32 mouse cellular contexts compared by ENCODE assay signal in genomic region chr10:86006455-86006854, GRCm38 (mm10). TPM values are rescaled to one million over a fixed set of nuclear protein-coding genes. Genes with fewer than 3 reads are reported as not detected.
DNase-seq lines count a peak whose midpoint lies in the region; ATAC-seq and TF ChIP-seq lines count a peak whose summit lies in the region.
"Had no signal": no experiment of that assay in that cellular context is flagged by ENCODE, and none has a peak within 500 bp of the region (broad histone marks: within the 10 kb centered on the region; RNA-seq: fewer than 3 reads in every experiment).

No protein-coding gene starts in this region.

- no peaks in the 10 kb centered on the region for H3K79me2 ChIP-seq in C2C12 (ENCODE audit: control insufficient read depth, insufficient read depth)

- no peak for TF ChIP-seq CTCF in layer of hippocampus, adult 2 months (conservative IDR thresholded peaks at IDR 0.05)
- no peak for TF ChIP-seq CTCF in C2C12 (IDR thresholded peaks at IDR 0.05; ENCODE audit: control insufficient read depth, insufficient read depth, insufficient read length)

- H3K4me3 ChIP-seq in layer of hippocampus, adult 2 months, result no peak overlapping the region
- H3K4me3 ChIP-seq in C2C12 (ENCODE audit: insufficient read depth, poor library complexity, severe bottlenecking), result no peak overlapping the region
- no peak overlapping the region for H3K4me3 ChIP-seq in liver, embryonic 11.5 days (ENCODE audit: low read depth, low read length)
- H3K4me3 ChIP-seq: embryonic facial prominence, embryonic 10.5 days; embryonic facial prominence, embryonic 13.5 days; erythroblast, embryonic 14.5 days; forebrain, embryonic 12.5 days; forebrain, embryonic 15.5 days; gastrocnemius, adult 2 months; heart, adult 2 months; heart, embryonic 10.5 days; hindbrain, embryonic 12.5 days; hindbrain, embryonic 15.5 days had no signal

- no peak overlapping the region for H3K27ac ChIP-seq in layer of hippocampus, adult 2 months
- no peak overlapping the region for H3K27ac ChIP-seq in liver, embryonic 11.5 days (ENCODE audit: low read depth, low read length)
- H3K27ac ChIP-seq: embryonic facial prominence, embryonic 10.5 days; embryonic facial prominence, embryonic 13.5 days; forebrain, embryonic 12.5 days; forebrain, embryonic 15.5 days; gastrocnemius, adult 2 months; heart, adult 2 months; heart, embryonic 10.5 days; hindbrain, embryonic 12.5 days; hindbrain, embryonic 15.5 days had no signal

- H3K4me1 ChIP-seq in liver, embryonic 11.5 days (replicated peaks; ENCODE audit: control insufficient read depth, insufficient read depth, low read length), result no peaks in the 10 kb centered on the region
- H3K4me1 ChIP-seq: embryonic facial prominence, embryonic 13.5 days; forebrain, embryonic 12.5 days; forebrain, embryonic 15.5 days; heart, embryonic 10.5 days; hindbrain, embryonic 12.5 days; hindbrain, embryonic 15.5 days had no signal

- no peak overlapping the region for H3K4me2 ChIP-seq in liver, embryonic 11.5 days
- H3K4me2 ChIP-seq: embryonic facial prominence, embryonic 13.5 days; forebrain, embryonic 12.5 days; forebrain, embryonic 15.5 days; hindbrain, embryonic 12.5 days; hindbrain, embryonic 15.5 days had no signal

- H3K27me3 ChIP-seq in C2C12 (ENCODE audit: control insufficient read depth, insufficient read depth, insufficient read length), result peaks cover 20% of the 10 kb centered on the region
- no peaks in the 10 kb centered on the region for H3K27me3 ChIP-seq in liver, embryonic 11.5 days (replicated peaks; ENCODE audit: control insufficient read depth, insufficient read depth, low read length)
- H3K27me3 ChIP-seq: embryonic facial prominence, embryonic 13.5 days; forebrain, embryonic 12.5 days; forebrain, embryonic 15.5 days; hindbrain, embryonic 12.5 days; hindbrain, embryonic 15.5 days had no signal

- H3K79me3 ChIP-seq in C2C12 (ENCODE audit: low read depth), result no peaks in the 10 kb centered on the region

- ATAC-seq in liver, embryonic 11.5 days (replicated peaks; ENCODE audit: low FRiP score), result no peak
- ATAC-seq: CD4-positive, CD25-positive, alpha-beta regulatory T cell, adult 4 months; forebrain, embryonic 15.5 days had no signal

- WGBS in liver, embryonic 11.5 days, result 74% methylated on average over 5 of the region's 5 CpGs

- H3ac ChIP-seq in C2C12 (ENCODE audit: control insufficient read depth, insufficient read length, low read depth), result no peak overlapping the region

- no peaks in the 10 kb centered on the region for H3K9me3 ChIP-seq in liver, embryonic 11.5 days (ENCODE audit: control insufficient read depth, low read length)
- H3K9me3 ChIP-seq: embryonic facial prominence, embryonic 10.5 days; embryonic facial prominence, embryonic 13.5 days; forebrain, embryonic 12.5 days; forebrain, embryonic 15.5 days; heart, embryonic 10.5 days; hindbrain, embryonic 12.5 days; hindbrain, embryonic 15.5 days had no signal

- peak; percentile 9 for DNase-seq in layer of hippocampus, adult 9-11 months
- DNase-seq in layer of hippocampus, adult 2 months (ENCODE audit: low spot score in 2 of 2), result no peak
- peak; percentile 8 for DNase-seq in ZHBTc4 (ENCODE audit: low read depth, low spot score)
- peak; percentile 50 for DNase-seq in telencephalon, adult 2 months (ENCODE audit: low read depth, low spot score)
- DNase-seq in kidney, adult 9 months, result no peak
- DNase-seq in liver, embryonic 11.5 days (ENCODE audit: low spot score), result no peak
- no peak for DNase-seq in lung, postnatal 4 days
- DNase-seq: adrenal gland, adult 2 months; adrenal gland, postnatal 14 days; B cell, adult 2 months; cerebellum, adult 11-12 months; cerebellum, adult 8-10 months; cerebellum, postnatal 10 days; cerebellum, postnatal 36 days; embryo, embryonic 11 days; gastrocnemius, adult 2 months; gastrocnemius, postnatal 25 days; heart, adult 2 months had no signal

- no peak overlapping the region for H3K9ac ChIP-seq in liver, embryonic 11.5 days (ENCODE audit: low read depth, low read length)
- H3K9ac ChIP-seq: embryonic facial prominence, embryonic 13.5 days; forebrain, embryonic 12.5 days; forebrain, embryonic 15.5 days; hindbrain, embryonic 12.5 days; hindbrain, embryonic 15.5 days had no signal

- H3K36me3 ChIP-seq in C2C12 (ENCODE audit: control insufficient read depth, insufficient read depth), result no peaks in the 10 kb centered on the region
- no peaks in the 10 kb centered on the region for H3K36me3 ChIP-seq in liver, embryonic 11.5 days (ENCODE audit: control insufficient read depth, insufficient read depth, low read length)
- H3K36me3 ChIP-seq: embryonic facial prominence, embryonic 10.5 days; embryonic facial prominence, embryonic 13.5 days; forebrain, embryonic 12.5 days; forebrain, embryonic 15.5 days; heart, embryonic 10.5 days; hindbrain, embryonic 12.5 days; hindbrain, embryonic 15.5 days had no signal

TF ChIP-seq in C2C12, 6 proteins besides CTCF, POLR2A, EP300 and RAD21:
- TF ChIP-seq USF1 (IDR thresholded peaks at IDR 0.05; ENCODE audit: low read depth) (no peak), FOSL1 (IDR thresholded peaks at IDR 0.05; ENCODE audit: insufficient read depth, low read length, poor library complexity, severe bottlenecking) (peak; percentile 14), MAX (IDR thresholded peaks at IDR 0.05) (peak; percentile 47), MYOD1 (IDR thresholded peaks at IDR 0.05; ENCODE audit: control insufficient read depth, insufficient read length, low read depth) (no peak)

RNA-seq across cellular contexts. Expression of gene Bpifc, which starts 5.2 kb away (rescaled TPM):
- not detected for total RNA-seq in layer of hippocampus, adult 2 months (2021)
- not detected for polyA plus RNA-seq in C2C12 (2012; fragmentation: generic; extraction: Trizol)
- not detected in 2 replicates for polyA plus RNA-seq in liver, embryonic 11.5 days (2014; fragmentation: Nextera tagmentation; extraction: Ambion mirVana)
- total RNA-seq: gastrocnemius, adult 2 months; gastrocnemius, postnatal 25 days; heart, adult 2 months; heart, postnatal 25 days; MEL had no signal
- polyA plus RNA-seq: CD4-positive, CD25-positive, alpha-beta regulatory T cell, adult 4 months; embryonic facial prominence, embryonic 10.5 days; erythroblast, embryonic 14.5 days; forebrain, embryonic 12.5 days; forebrain, embryonic 15.5 days; heart, adult 2 months; heart, embryonic 14.5 days; heart, postnatal 0 days; hindbrain, embryonic 12.5 days; hindbrain, embryonic 15.5 days had no signal

RNA-seq across cellular contexts. Expression of gene Fbxo7, which starts 15.3 kb away (rescaled TPM):
- 10 to 100 TPM; 23.5 to 25.3 TPM for total RNA-seq in layer of hippocampus, adult 2 months (2021)
- 7.7 TPM for polyA plus RNA-seq in C2C12 (2012; fragmentation: generic; extraction: Trizol)
- polyA plus RNA-seq in liver, embryonic 11.5 days (2014; fragmentation: Nextera tagmentation; extraction: Ambion mirVana), result 52.2 and 56.3 TPM in 2 replicates

RNA-seq across cellular contexts. Expression of gene Rtcb, which starts 48.8 kb away (rescaled TPM):
- total RNA-seq in layer of hippocampus, adult 2 months (2021), result 100 to 1,000 TPM; 113 to 115 TPM
- polyA plus RNA-seq in C2C12 (2012; fragmentation: generic; extraction: Trizol), result 155 TPM
- polyA plus RNA-seq in liver, embryonic 11.5 days (2014; fragmentation: Nextera tagmentation; extraction: Ambion mirVana), result 161 and 175 TPM in 2 replicates

Comparison
In these comparisons a context has a peak if more than half of its experiments do, and no peak if none do; other contexts are left out.
1. DNase-seq: peak in layer of hippocampus, adult 9-11 months (single experiment), ZHBTc4 (single experiment) and telencephalon, adult 2 months (single experiment); none in layer of hippocampus, adult 2 months (0 of 2), kidney, adult 9 months (single experiment), liver, embryonic 11.5 days (single experiment) and lung, postnatal 4 days (0 of 2).